In genomic region chr10:108514671-108515070, GRCm38 (mm10) we compare ENCODE assay signal across 30 mouse cellular contexts.
DNase-seq lines count a peak whose midpoint lies in the region; ATAC-seq and TF ChIP-seq lines count a peak whose summit lies in the region.
"Had no signal": no experiment of that assay in that cellular context is flagged by ENCODE, and none has a peak within 500 bp of the region (broad histone marks: within the 10 kb centered on the region; RNA-seq: fewer than 3 reads in every experiment).

No protein-coding gene starts in this region.

- no peak overlapping the region for H3K4me2 ChIP-seq in forebrain, embryonic 13.5 days
- H3K4me2 ChIP-seq: embryonic facial prominence, embryonic 15.5 days; heart, embryonic 12.5 days; hindbrain, embryonic 14.5 days; limb, embryonic 15.5 days; lung, embryonic 14.5 days; neural tube, embryonic 12.5 days had no signal

- ATAC-seq in forebrain, embryonic 13.5 days = peak; percentile 50; the same call in 1 of the 2 replicates
- ATAC-seq: inflammation-experienced regulatory T-cells, adult 6 months; midbrain, embryonic 16.5 days had no signal

- TF ChIP-seq CTCF in layer of hippocampus, adult 2 months (conservative IDR thresholded peaks at IDR 0.05) = no peak

- no peaks in the 10 kb centered on the region for H3K9me3 ChIP-seq in forebrain, embryonic 13.5 days (replicated peaks)
- H3K9me3 ChIP-seq in forebrain, embryonic 10.5 days = no peaks in the 10 kb centered on the region
- H3K9me3 ChIP-seq: embryonic facial prominence, embryonic 10.5 days; embryonic facial prominence, embryonic 15.5 days; G1E; heart, embryonic 12.5 days; limb, embryonic 10.5 days; limb, embryonic 15.5 days; neural tube, embryonic 12.5 days had no signal

- peaks cover 9% of the 10 kb centered on the region for H3K4me1 ChIP-seq in forebrain, embryonic 13.5 days
- H3K4me1 ChIP-seq in forebrain, embryonic 10.5 days = peaks cover 7% of the 10 kb centered on the region; the same call in 1 of the 2 replicates
- H3K4me1 ChIP-seq: embryonic facial prominence, embryonic 15.5 days; limb, embryonic 15.5 days; neural tube, embryonic 12.5 days had no signal

- no peak overlapping the region for H3K9ac ChIP-seq in forebrain, embryonic 13.5 days
- H3K9ac ChIP-seq: embryonic facial prominence, embryonic 15.5 days; heart, embryonic 12.5 days; hindbrain, embryonic 14.5 days; limb, embryonic 15.5 days; liver, embryonic 14.5 days; lung, embryonic 14.5 days; neural tube, embryonic 12.5 days had no signal

- no peaks in the 10 kb centered on the region for H3K36me3 ChIP-seq in forebrain, embryonic 13.5 days (ENCODE audit: poor library complexity, severe bottlenecking)
- H3K36me3 ChIP-seq in forebrain, embryonic 10.5 days (replicated peaks) = no peaks in the 10 kb centered on the region
- H3K36me3 ChIP-seq: embryonic facial prominence, embryonic 10.5 days; embryonic facial prominence, embryonic 15.5 days; G1E; heart, embryonic 12.5 days; limb, embryonic 10.5 days; limb, embryonic 15.5 days; neural tube, embryonic 12.5 days had no signal

- no peak overlapping the region for H3K4me3 ChIP-seq in forebrain, embryonic 13.5 days
- no peak overlapping the region for H3K4me3 ChIP-seq in forebrain, embryonic 10.5 days
- H3K4me3 ChIP-seq in layer of hippocampus, adult 2 months = no peak overlapping the region
- H3K4me3 ChIP-seq: embryonic facial prominence, embryonic 10.5 days; embryonic facial prominence, embryonic 15.5 days; heart, embryonic 12.5 days; limb, embryonic 10.5 days; limb, embryonic 15.5 days; neural tube, embryonic 12.5 days had no signal

- WGBS in forebrain, embryonic 13.5 days = 45% methylated on average over 7 of the region's 7 CpGs
- WGBS in forebrain, embryonic 10.5 days = 65% methylated on average over 7 of the region's 7 CpGs

- H3K27me3 ChIP-seq in forebrain, embryonic 13.5 days = no peaks in the 10 kb centered on the region
- H3K27me3 ChIP-seq in forebrain, embryonic 10.5 days (ENCODE audit: poor library complexity, severe bottlenecking) = no peaks in the 10 kb centered on the region
- H3K27me3 ChIP-seq: embryonic facial prominence, embryonic 15.5 days; heart, embryonic 12.5 days; limb, embryonic 15.5 days; neural tube, embryonic 12.5 days had no signal

- H3K27ac ChIP-seq in forebrain, embryonic 13.5 days = no peak overlapping the region
- H3K27ac ChIP-seq in forebrain, embryonic 10.5 days = no peak overlapping the region
- H3K27ac ChIP-seq in layer of hippocampus, adult 2 months = peak overlapping the region; percentile 55; the same call in 1 of the 2 replicates
- H3K27ac ChIP-seq: embryonic facial prominence, embryonic 10.5 days; embryonic facial prominence, embryonic 15.5 days; hindbrain, embryonic 14.5 days; limb, embryonic 10.5 days; limb, embryonic 15.5 days; liver, embryonic 14.5 days; neural tube, embryonic 12.5 days had no signal

- DNase-seq in forebrain, embryonic 10.5 days (ENCODE audit: extremely low spot score, low spot score) = no peak
- no peak for DNase-seq in layer of hippocampus, adult 2 months (ENCODE audit: low spot score in 2 of 2)
- DNase-seq in layer of hippocampus, postnatal 14 days (ENCODE audit: low spot score in 2 of 2) = no peak
- peak; percentile 3 for DNase-seq in right cerebral cortex, postnatal 25 days
- DNase-seq in right cerebral cortex, postnatal 36 days (ENCODE audit: low spot score in 2 of 2) = no peak
- no peak for DNase-seq in B cell, adult 2 months
- no peak for DNase-seq in kidney, postnatal 14 days
- DNase-seq: adrenal gland, postnatal 14 days; cerebellum, adult 2 months; cerebellum, postnatal 14 days; gastrocnemius, postnatal 14 days; heart, adult 11 months; heart, postnatal 4 days; kidney, adult 11 months; kidney, postnatal 25 days; lung, embryonic 14.5 days; lung, postnatal 14 days; right cerebral cortex, postnatal 4 days had no signal
